Mouse (Mus musculus) heart, embryonic 11.5 days (tissue): ENCODE results near the gene Smox. TPM values are rescaled to one million over a fixed set of nuclear protein-coding genes. Genes with fewer than 3 reads are reported as not detected.
"Not testable (repeated sequence)": the region's sequence is repeated elsewhere in the genome, so short reads cannot be mapped to it uniquely, and the experiment has no call there.

Experiments used
- ATAC-seq: fragments of 200-750 bp; cut with Nextera tagmentation; replicated peaks from 2 replicates; pipeline ENCODE4 v1.8.0; 2017; ENCODE audit warnings: moderate library complexity; ENCODE audit not compliant: insufficient number of reproducible peaks, low FRiP score, low TSS enrichment
- H3K27ac ChIP-seq: fragments of 300-500 bp; sonication (generic); 2 replicates; pipeline ENCODE4 v1.5.1; 2014; ENCODE audit warnings: mild to moderate bottlenecking, low read depth, low read length
- H3K27me3 ChIP-seq: fragments of 300-500 bp; sonication (generic); 2 replicates; pipeline ENCODE4 v1.6.1; 2014; ENCODE audit warnings: mild to moderate bottlenecking, low read length, mixed read lengths; ENCODE audit not compliant: control insufficient read depth, insufficient read depth
- H3K36me3 ChIP-seq: fragments of 300-500 bp; sonication (generic); 2 replicates; pipeline ENCODE4 v1.6.1; 2014; ENCODE audit warnings: mild to moderate bottlenecking, low read length, moderate library complexity, mixed read lengths; ENCODE audit not compliant: control insufficient read depth, insufficient read depth
- H3K4me1 ChIP-seq: fragments of 300-500 bp; sonication (generic); 2 replicates; pipeline ENCODE4 v1.6.1; 2014; ENCODE audit warnings: low read length; ENCODE audit not compliant: control insufficient read depth, insufficient read depth
- H3K4me2 ChIP-seq: fragments of 300-500 bp; sonication (generic); 2 replicates; pipeline ENCODE4 v1.6.1; 2014; ENCODE audit warnings: mild to moderate bottlenecking, moderate library complexity
- H3K4me3 ChIP-seq: fragments of 300-500 bp; sonication (generic); 2 replicates; pipeline ENCODE4 v1.5.1; 2014; ENCODE audit warnings: low read depth, low read length
- H3K9ac ChIP-seq: fragments of 300-500 bp; sonication (generic); 2 replicates; pipeline ENCODE4 v1.6.1; 2014; ENCODE audit warnings: mild to moderate bottlenecking, low read depth, low read length, moderate library complexity
- H3K9me3 ChIP-seq: fragments of 300-500 bp; sonication (generic); replicated peaks from 2 replicates; pipeline ENCODE4 v1.6.1; 2016; ENCODE audit warnings: low read length; ENCODE audit not compliant: control insufficient read depth
- WGBS: fragments of 180-500 bp; shearing (Covaris S2); extraction: QIAGEN DNeasy Blood & Tissue Kit; methylation state at CpG from one replicate; pipeline ENCODE4 v1.1.7; 2014; ENCODE audit not compliant: insufficient replicate concordance; 5-methylcytosine and 5-hydroxymethylcytosine counted together
- polyA plus RNA-seq: library from polyadenylated mRNA; unstranded; fragments of >200 nt; fragmentation: Nextera tagmentation; extraction: Ambion mirVana; gene quantifications from 2 replicates; pipeline ENCODE4 v1.2.1, GENCODE M21; 2014

Smox gene
- polyA plus RNA-seq, 1 experiment from 2014 or later = 16.5 TPM

GRCm38 (mm10) chr2:131457728-131458127 lies 33.6 kb upstream of the Smox start:
- H3K36me3 ChIP-seq = no peaks in the 10 kb centered on the region
- no peaks in the 10 kb centered on the region for H3K4me1 ChIP-seq
- H3K9me3 ChIP-seq = no peaks in the 10 kb centered on the region
- no peak overlapping the region for H3K4me2 ChIP-seq
- no peak overlapping the region for H3K27ac ChIP-seq
- no peaks in the 10 kb centered on the region for H3K27me3 ChIP-seq
- no peak for ATAC-seq
- no peak overlapping the region for H3K9ac ChIP-seq
- no peak overlapping the region for H3K4me3 ChIP-seq
- WGBS = 65% methylated on average over 7 of the region's 7 CpGs

GRCm38 (mm10) chr2:131460946-131461682 lies 30.2 kb upstream of the Smox start:
- Histone ChIP-seq H3K36me3 (no peaks in the 10 kb centered on the region), H3K9me3 (no peaks in the 10 kb centered on the region), H3K27me3 (no peaks in the 10 kb centered on the region), H3K9ac (no peak overlapping the region), H3K4me3 (no peak overlapping the region), H3K4me1 (no peaks in the 10 kb centered on the region), H3K27ac (no peak overlapping the region), H3K4me2 (no peak overlapping the region)
- WGBS = 48% methylated on average over 9 of the region's 9 CpGs
- no peak for ATAC-seq

- Histone ChIP-seq H3K4me2 (no peak overlapping the region), H3K27me3 (no peaks in the 10 kb centered on the region), H3K36me3 (no peaks in the 10 kb centered on the region), H3K27ac (no peak overlapping the region), H3K4me3 (no peak overlapping the region), H3K4me1 (no peaks in the 10 kb centered on the region), H3K9me3 (no peaks in the 10 kb centered on the region), H3K9ac (no peak overlapping the region)
- 77% methylated on average over 4 of the region's 4 CpGs for WGBS
- no peak for ATAC-seq
Observed at GRCm38 (mm10) chr2:131462991-131463390, 28.3 kb upstream of the Smox start.

GRCm38 (mm10) chr2:131464147-131464546 lies 27.1 kb upstream of the Smox start:
- H3K27ac ChIP-seq = no peak overlapping the region

GRCm38 (mm10) chr2:131466732-131467131 lies 24.6 kb upstream of the Smox start:
- Histone ChIP-seq H3K9ac (no peak overlapping the region), H3K9me3 (no peaks in the 10 kb centered on the region), H3K36me3 (no peaks in the 10 kb centered on the region), H3K4me2 (no peak overlapping the region), H3K4me1 (no peaks in the 10 kb centered on the region), H3K27me3 (no peaks in the 10 kb centered on the region), H3K4me3 (no peak overlapping the region), H3K27ac (no peak overlapping the region)
- 63% methylated on average over 2 of the region's 2 CpGs for WGBS
- no peak for ATAC-seq

More at GRCm38 (mm10) chr2:131464147-131464546, 27.1 kb upstream of the Smox start:
- H3K27me3 ChIP-seq = no peaks in the 10 kb centered on the region
- no peaks in the 10 kb centered on the region for H3K4me1 ChIP-seq
- no peak overlapping the region for H3K4me3 ChIP-seq
- 80% methylated on average over 2 of the region's 2 CpGs for WGBS
- no peaks in the 10 kb centered on the region for H3K36me3 ChIP-seq
- H3K4me2 ChIP-seq = no peak overlapping the region
- H3K9me3 ChIP-seq = no peaks in the 10 kb centered on the region
- no peak overlapping the region for H3K9ac ChIP-seq
- no peak for ATAC-seq

GRCm38 (mm10) chr2:131469916-131470315 lies 21.4 kb upstream of the Smox start:
- no peaks in the 10 kb centered on the region for H3K36me3 ChIP-seq
- H3K27ac ChIP-seq = no peak overlapping the region
- H3K4me2 ChIP-seq = no peak overlapping the region
- no peaks in the 10 kb centered on the region for H3K9me3 ChIP-seq
- no peaks in the 10 kb centered on the region for H3K4me1 ChIP-seq
- no peak for ATAC-seq
- H3K27me3 ChIP-seq = no peaks in the 10 kb centered on the region
- no peak overlapping the region for H3K4me3 ChIP-seq
- 48% methylated on average over 1 of the region's 1 CpGs for WGBS
- H3K9ac ChIP-seq = no peak overlapping the region

- H3K4me3 ChIP-seq = no peak overlapping the region
- no peaks in the 10 kb centered on the region for H3K27me3 ChIP-seq
- H3K9me3 ChIP-seq = no peaks in the 10 kb centered on the region
- H3K36me3 ChIP-seq = no peaks in the 10 kb centered on the region
- no peaks in the 10 kb centered on the region for H3K4me1 ChIP-seq
- H3K4me2 ChIP-seq = no peak overlapping the region
- no peak overlapping the region for H3K9ac ChIP-seq
- 78% methylated on average over 6 of the region's 6 CpGs for WGBS
- no peak for ATAC-seq
- no peak overlapping the region for H3K27ac ChIP-seq
Observed at GRCm38 (mm10) chr2:131473749-131474148, 17.5 kb upstream of the Smox start.

- not testable (repeated sequence) for H3K36me3 ChIP-seq, H3K27me3 ChIP-seq, ATAC-seq, H3K4me3 ChIP-seq, H3K4me2 ChIP-seq, H3K4me1 ChIP-seq, H3K9me3 ChIP-seq, H3K27ac ChIP-seq, H3K9ac ChIP-seq
- 87% methylated on average over 5 of the region's 5 CpGs for WGBS
Observed at GRCm38 (mm10) chr2:131477105-131477504, 14.2 kb upstream of the Smox start.

- 77% methylated on average over 6 of the region's 6 CpGs for WGBS
- H3K36me3 ChIP-seq = no peaks in the 10 kb centered on the region
- no peaks in the 10 kb centered on the region for H3K4me1 ChIP-seq
- no peak for ATAC-seq
- no peak overlapping the region for H3K27ac ChIP-seq
- no peaks in the 10 kb centered on the region for H3K27me3 ChIP-seq
- H3K9me3 ChIP-seq = no peaks in the 10 kb centered on the region
- no peak overlapping the region for H3K4me2 ChIP-seq
- no peak overlapping the region for H3K4me3 ChIP-seq
- no peak overlapping the region for H3K9ac ChIP-seq
Observed at GRCm38 (mm10) chr2:131477917-131478316, 13.4 kb upstream of the Smox start.
